Mouse (Mus musculus): ENCODE measurements at regions not wholly inside any gene's neighbourhood (a gene's known extent, or its start where the extent isn't known, plus 50 kb on each side); places are given as distances from the start of the nearest gene placed in this dataset.

- no peak overlapping the region for H3K27ac ChIP-seq
- no peak for ATAC-seq (replicated peaks)
- 75% methylated on average over 1 of the region's 1 CpGs for WGBS
- no peaks in the 10 kb centered on the region for H3K9me3 ChIP-seq
- H3K9ac ChIP-seq = no peak overlapping the region
- no peaks in the 10 kb centered on the region for H3K36me3 ChIP-seq (replicated peaks)
- H3K4me3 ChIP-seq = no peak overlapping the region
- H3K4me1 ChIP-seq = no peaks in the 10 kb centered on the region
- no peaks in the 10 kb centered on the region for H3K27me3 ChIP-seq (replicated peaks)
- H3K4me2 ChIP-seq = no peak overlapping the region
Measured at GRCm38 (mm10) chr8:103023237-103023636, 237.8 kb upstream of the Cdh11 start.

- WGBS = 84% methylated on average over 1 of the region's 1 CpGs
- H3K4me3 ChIP-seq = no peak overlapping the region
- no peak for ATAC-seq (replicated peaks)
- H3K9ac ChIP-seq = no peak overlapping the region
- H3K4me2 ChIP-seq = no peak overlapping the region
- no peaks in the 10 kb centered on the region for H3K27me3 ChIP-seq (replicated peaks)
- no peaks in the 10 kb centered on the region for H3K4me1 ChIP-seq
- no peaks in the 10 kb centered on the region for H3K36me3 ChIP-seq (replicated peaks)
- H3K9me3 ChIP-seq = no peaks in the 10 kb centered on the region
- H3K27ac ChIP-seq = no peak overlapping the region
Measured at GRCm38 (mm10) chr8:103031708-103032107, 246.3 kb upstream of the Cdh11 start.

- no peak overlapping the region for H3K4me2 ChIP-seq
- no peaks in the 10 kb centered on the region for H3K27me3 ChIP-seq (replicated peaks)
- H3K27ac ChIP-seq = no peak overlapping the region
- 84% methylated on average over 3 of the region's 3 CpGs for WGBS
- no peak overlapping the region for H3K9ac ChIP-seq
- no peak overlapping the region for H3K4me3 ChIP-seq
- H3K4me1 ChIP-seq = no peaks in the 10 kb centered on the region
- ATAC-seq (replicated peaks) = no peak
- H3K9me3 ChIP-seq = no peaks in the 10 kb centered on the region
- no peaks in the 10 kb centered on the region for H3K36me3 ChIP-seq (replicated peaks)
Measured at GRCm38 (mm10) chr8:103033956-103034355, 248.5 kb upstream of the Cdh11 start.

- 36% methylated on average over 5 of the region's 5 CpGs for WGBS
- H3K4me3 ChIP-seq = no peak overlapping the region
- H3K36me3 ChIP-seq (replicated peaks) = no peaks in the 10 kb centered on the region
- ATAC-seq (replicated peaks) = peak; percentile 80; the same call in 1 of the 2 replicates
- no peak overlapping the region for H3K9ac ChIP-seq
- no peaks in the 10 kb centered on the region for H3K9me3 ChIP-seq
- H3K27ac ChIP-seq = peak overlapping the region; percentile 61
- peaks cover 3% of the 10 kb centered on the region; the same call in 1 of the 2 replicates for H3K4me1 ChIP-seq
- no peak overlapping the region for H3K4me2 ChIP-seq
- H3K27me3 ChIP-seq (replicated peaks) = no peaks in the 10 kb centered on the region
Measured at GRCm38 (mm10) chr8:103072079-103072635, 286.7 kb upstream of the Cdh11 start.

- no peaks in the 10 kb centered on the region for H3K9me3 ChIP-seq
- peaks cover 3% of the 10 kb centered on the region; the same call in 1 of the 2 replicates for H3K4me1 ChIP-seq
- H3K4me3 ChIP-seq = no peak overlapping the region
- H3K4me2 ChIP-seq = no peak overlapping the region
- peak; percentile 91 for ATAC-seq (replicated peaks)
- H3K27ac ChIP-seq = peak overlapping the region; percentile 61
- H3K9ac ChIP-seq = no peak overlapping the region
- WGBS = 15% methylated on average over 1 of the region's 1 CpGs
- no peaks in the 10 kb centered on the region for H3K27me3 ChIP-seq (replicated peaks)
- no peaks in the 10 kb centered on the region for H3K36me3 ChIP-seq (replicated peaks)
Measured at GRCm38 (mm10) chr8:103072646-103073045, 287.2 kb upstream of the Cdh11 start.

- Histone ChIP-seq H3K4me2 (no peak overlapping the region), H3K9ac (no peak overlapping the region), H3K4me3 (no peak overlapping the region), H3K27me3 (replicated peaks) (no peaks in the 10 kb centered on the region), H3K36me3 (replicated peaks) (no peaks in the 10 kb centered on the region), H3K9me3 (no peaks in the 10 kb centered on the region), H3K27ac (no peak overlapping the region), H3K4me1 (no peaks in the 10 kb centered on the region)
- 57% methylated on average over 3 of the region's 3 CpGs for WGBS
- no peak for ATAC-seq (replicated peaks)
Measured at GRCm38 (mm10) chr8:103078559-103078958, 293.1 kb upstream of the Cdh11 start.

GRCm38 (mm10) chr8:103086956-103087482 lies 301.6 kb upstream of the Cdh11 start:
- H3K27me3 ChIP-seq (replicated peaks) = no peaks in the 10 kb centered on the region
- WGBS = 36% methylated on average over 4 of the region's 4 CpGs
- H3K9me3 ChIP-seq = no peaks in the 10 kb centered on the region
- H3K4me3 ChIP-seq = no peak overlapping the region
- no peak overlapping the region for H3K27ac ChIP-seq
- H3K4me2 ChIP-seq = no peak overlapping the region
- no peaks in the 10 kb centered on the region for H3K4me1 ChIP-seq
- ATAC-seq (replicated peaks) = no peak
- H3K36me3 ChIP-seq (replicated peaks) = no peaks in the 10 kb centered on the region
- H3K9ac ChIP-seq = no peak overlapping the region

- 87% methylated on average over 4 of the region's 4 CpGs for WGBS
- Histone ChIP-seq H3K36me3 (replicated peaks) (no peaks in the 10 kb centered on the region), H3K9ac (no peak overlapping the region), H3K4me1 (no peaks in the 10 kb centered on the region), H3K4me2 (no peak overlapping the region), H3K27ac (no peak overlapping the region), H3K27me3 (replicated peaks) (no peaks in the 10 kb centered on the region), H3K9me3 (no peaks in the 10 kb centered on the region), H3K4me3 (no peak overlapping the region)
- ATAC-seq (replicated peaks) = no peak
Measured at GRCm38 (mm10) chr8:103096496-103097092, 311.2 kb upstream of the Cdh11 start.

GRCm38 (mm10) chr8:103125581-103125980 lies 340.1 kb upstream of the Cdh11 start:
- no peak overlapping the region for H3K27ac ChIP-seq
- no peak overlapping the region for H3K4me3 ChIP-seq
- H3K4me2 ChIP-seq = no peak overlapping the region
- no peaks in the 10 kb centered on the region for H3K9me3 ChIP-seq
- WGBS = 81% methylated on average over 7 of the region's 7 CpGs
- no peak for ATAC-seq (replicated peaks)
- no peak overlapping the region for H3K9ac ChIP-seq
- H3K27me3 ChIP-seq (replicated peaks) = no peaks in the 10 kb centered on the region
- H3K4me1 ChIP-seq = no peaks in the 10 kb centered on the region
- H3K36me3 ChIP-seq (replicated peaks) = no peaks in the 10 kb centered on the region

- Histone ChIP-seq H3K36me3 (replicated peaks) (no peaks in the 10 kb centered on the region), H3K4me3 (no peak overlapping the region), H3K4me2 (no peak overlapping the region), H3K9me3 (no peaks in the 10 kb centered on the region), H3K27me3 (replicated peaks) (no peaks in the 10 kb centered on the region), H3K27ac (no peak overlapping the region), H3K9ac (no peak overlapping the region), H3K4me1 (no peaks in the 10 kb centered on the region)
- no peak for ATAC-seq (replicated peaks)
- WGBS = 80% methylated on average over 1 of the region's 1 CpGs
Measured at GRCm38 (mm10) chr8:103138136-103138535, 352.7 kb upstream of the Cdh11 start.

GRCm38 (mm10) chr8:103144835-103145234 lies 359.4 kb upstream of the Cdh11 start:
- H3K9me3 ChIP-seq = no peaks in the 10 kb centered on the region
- no peak overlapping the region for H3K4me3 ChIP-seq
- no peaks in the 10 kb centered on the region for H3K4me1 ChIP-seq
- 80% methylated on average over 1 of the region's 1 CpGs for WGBS
- no peak overlapping the region for H3K9ac ChIP-seq
- H3K27ac ChIP-seq = no peak overlapping the region
- no peak for ATAC-seq (replicated peaks)
- H3K27me3 ChIP-seq (replicated peaks) = no peaks in the 10 kb centered on the region
- H3K4me2 ChIP-seq = no peak overlapping the region
- H3K36me3 ChIP-seq (replicated peaks) = no peaks in the 10 kb centered on the region

GRCm38 (mm10) chr8:103148013-103148412 lies 362.6 kb upstream of the Cdh11 start:
- H3K27ac ChIP-seq = no peak overlapping the region
- WGBS = 33% methylated on average over 4 of the region's 4 CpGs
- ATAC-seq (replicated peaks) = no peak

GRCm38 (mm10) chr8:103148447-103148846 lies 363.0 kb upstream of the Cdh11 start:
- H3K36me3 ChIP-seq (replicated peaks) = no peaks in the 10 kb centered on the region
- H3K27ac ChIP-seq = no peak overlapping the region
- WGBS = 38% methylated on average over 10 of the region's 10 CpGs
- no peaks in the 10 kb centered on the region for H3K4me1 ChIP-seq
- H3K4me3 ChIP-seq = no peak overlapping the region
- H3K9me3 ChIP-seq = no peaks in the 10 kb centered on the region
- no peak overlapping the region for H3K4me2 ChIP-seq
- no peak for ATAC-seq (replicated peaks)
- no peaks in the 10 kb centered on the region for H3K27me3 ChIP-seq (replicated peaks)
- H3K9ac ChIP-seq = no peak overlapping the region

More at GRCm38 (mm10) chr8:103148013-103148412, 362.6 kb upstream of the Cdh11 start:
- Histone ChIP-seq H3K9ac (no peak overlapping the region), H3K4me2 (no peak overlapping the region), H3K4me1 (no peaks in the 10 kb centered on the region), H3K36me3 (replicated peaks) (no peaks in the 10 kb centered on the region), H3K4me3 (no peak overlapping the region), H3K27me3 (replicated peaks) (no peaks in the 10 kb centered on the region), H3K9me3 (no peaks in the 10 kb centered on the region)
